Mouse (Mus musculus) kidney, embryonic 16.5 days (tissue): ENCODE measurements around the gene Sertad1. TPM values are rescaled to one million over a fixed set of nuclear protein-coding genes. Genes with fewer than 3 reads are reported as not detected.

ENCODE experiments used
- ATAC-seq: fragments of 200-750 bp; cut with Nextera tagmentation; 2 replicates; pipeline ENCODE4 v1.8.0; 2017; ENCODE audit warnings: moderate TSS enrichment; ENCODE audit not compliant: low FRiP score, low TSS enrichment
- H3K27ac ChIP-seq: fragments of 300-500 bp; sonication (generic); 2 replicates; pipeline ENCODE4 v1.5.1; 2014; ENCODE audit warnings: low read length
- H3K27me3 ChIP-seq: fragments of 300-500 bp; sonication (generic); 2 replicates; pipeline ENCODE4 v1.6.1; 2014; ENCODE audit warnings: low read length, control low read depth, mixed read lengths; ENCODE audit not compliant: insufficient read depth
- H3K36me3 ChIP-seq: fragments of 300-500 bp; sonication (generic); 2 replicates; pipeline ENCODE4 v1.6.1; 2014; ENCODE audit warnings: low read length, control low read depth, mixed read lengths; ENCODE audit not compliant: insufficient read depth
- H3K4me1 ChIP-seq: fragments of 300-500 bp; sonication (generic); 2 replicates; pipeline ENCODE4 v1.6.1; 2014; ENCODE audit warnings: low read length, control low read depth, mixed read lengths; ENCODE audit not compliant: insufficient read depth
- H3K4me2 ChIP-seq: fragments of 300-500 bp; sonication (generic); replicated peaks from 2 replicates; pipeline ENCODE4 v1.6.1; 2014; ENCODE audit warnings: low read depth, low read length
- H3K4me3 ChIP-seq: fragments of 300-500 bp; sonication (generic); 2 replicates; pipeline ENCODE4 v1.5.1; 2014; ENCODE audit warnings: mild to moderate bottlenecking, low read length
- H3K9ac ChIP-seq: fragments of 300-500 bp; sonication (generic); replicated peaks from 2 replicates; pipeline ENCODE4 v1.6.1; 2014; ENCODE audit warnings: low read length
- H3K9me3 ChIP-seq: fragments of 300-500 bp; sonication (generic); 2 replicates; pipeline ENCODE4 v1.6.1; 2016; ENCODE audit warnings: low read length, control low read depth
- WGBS: fragments of 180-500 bp; shearing (Covaris S2); extraction: QIAGEN DNeasy Blood & Tissue Kit; methylation state at CpG from one replicate; pipeline ENCODE4 v1.1.7; 2014; 5-methylcytosine and 5-hydroxymethylcytosine counted together
- polyA plus RNA-seq: library from polyadenylated mRNA; unstranded; fragments of >200 nt; fragmentation: Nextera tagmentation; extraction: Ambion mirVana; gene quantifications from 2 replicates; pipeline ENCODE4 v1.2.1, GENCODE M21; 2015

Sertad1 gene
- polyA plus RNA-seq, 1 experiment from 2014 or later = 45.8 TPM

- no peak overlapping the region for H3K9ac ChIP-seq
- H3K9me3 ChIP-seq = no peaks in the 10 kb centered on the region
- no peak for ATAC-seq
- peaks cover 22% of the 10 kb centered on the region for H3K36me3 ChIP-seq
- H3K4me3 ChIP-seq = no peak overlapping the region
- 92% methylated on average over 2 of the region's 2 CpGs for WGBS
- H3K4me2 ChIP-seq = no peak overlapping the region
- no peaks in the 10 kb centered on the region for H3K27me3 ChIP-seq
- no peaks in the 10 kb centered on the region for H3K4me1 ChIP-seq
- no peak overlapping the region for H3K27ac ChIP-seq
These were observed 48.7 kb downstream of the Sertad1 start for GRCm38 (mm10) chr7:27535386-27535785.

GRCm38 (mm10) chr7:27536618-27537017 is 49.9 kb downstream of the Sertad1 start:
- Histone ChIP-seq H3K36me3 (peaks cover 16% of the 10 kb centered on the region), H3K9ac (no peak overlapping the region), H3K4me3 (no peak overlapping the region), H3K9me3 (no peaks in the 10 kb centered on the region), H3K27ac (no peak overlapping the region), H3K4me1 (no peaks in the 10 kb centered on the region), H3K27me3 (no peaks in the 10 kb centered on the region), H3K4me2 (no peak overlapping the region)
- 87% methylated on average over 6 of the region's 6 CpGs for WGBS
- ATAC-seq = no peak

- H3K9me3 ChIP-seq = no peaks in the 10 kb centered on the region
- no peak for ATAC-seq
These were observed 51.3 kb downstream of the Sertad1 start for GRCm38 (mm10) chr7:27537998-27538397.

GRCm38 (mm10) chr7:27538797-27539196 is 52.1 kb downstream of the Sertad1 start:
- Histone ChIP-seq H3K27ac (no peak overlapping the region), H3K27me3 (no peaks in the 10 kb centered on the region), H3K4me2 (no peak overlapping the region), H3K4me1 (peaks cover 9% of the 10 kb centered on the region), H3K4me3 (no peak overlapping the region), H3K9ac (no peak overlapping the region), H3K36me3 (peaks cover 7% of the 10 kb centered on the region; the same call in 1 of the 2 replicates), H3K9me3 (no peaks in the 10 kb centered on the region)
- no peak for ATAC-seq
- WGBS = 89% methylated on average over 2 of the region's 2 CpGs

More at GRCm38 (mm10) chr7:27537998-27538397, 51.3 kb downstream of the Sertad1 start:
- H3K27ac ChIP-seq = no peak overlapping the region
- 74% methylated on average over 8 of the region's 8 CpGs for WGBS
- no peak overlapping the region for H3K4me3 ChIP-seq
- no peak overlapping the region for H3K4me2 ChIP-seq
- peaks cover 7% of the 10 kb centered on the region; the same call in 1 of the 2 replicates for H3K36me3 ChIP-seq
- no peaks in the 10 kb centered on the region for H3K27me3 ChIP-seq
- H3K4me1 ChIP-seq = peaks cover 6% of the 10 kb centered on the region
- H3K9ac ChIP-seq = no peak overlapping the region

Other genes with a start within 250 kb of the Sertad1 start
- 13.5 and 16.4 TPM in 2 replicates for gene Numbl, start 228.5 kb upstream of the Sertad1 start, polyA plus RNA-seq
- gene Ltbp4, start 149.2 kb upstream of the Sertad1 start, polyA plus RNA-seq = 45.9 and 55.8 TPM in 2 replicates
- gene Shkbp1, start 130.9 kb upstream of the Sertad1 start, polyA plus RNA-seq = 51.4 and 56.9 TPM in 2 replicates
- gene Gm20479, start 129.5 kb upstream of the Sertad1 start, polyA plus RNA-seq = 0.64 and 0.80 TPM in 2 replicates
- 0.31 and 0.40 TPM in 2 replicates for gene Sptbn4, start 39.2 kb upstream of the Sertad1 start, polyA plus RNA-seq
- gene Blvrb, start 38.9 kb upstream of the Sertad1 start, polyA plus RNA-seq = 50.8 and 54.6 TPM in 2 replicates
- gene Sertad3, start 13.1 kb upstream of the Sertad1 start, polyA plus RNA-seq = 27.5 and 32.5 TPM in 2 replicates
- gene Prx, start 12.4 kb downstream of the Sertad1 start, polyA plus RNA-seq = 4.9 and 5.1 TPM in 2 replicates
- gene Hipk4, start 36.4 kb downstream of the Sertad1 start, polyA plus RNA-seq = 0.70 and 0.73 TPM in 2 replicates
- gene Pld3, start 66.3 kb downstream of the Sertad1 start, polyA plus RNA-seq = 121 and 122 TPM in 2 replicates
- 25.1 and 30.4 TPM in 2 replicates for gene 2310022A10Rik, start 66.3 kb downstream of the Sertad1 start, polyA plus RNA-seq
- 110 and 112 TPM in 2 replicates for gene Akt2, start 104.6 kb downstream of the Sertad1 start, polyA plus RNA-seq
- gene Ttc9b, start 167.0 kb downstream of the Sertad1 start, polyA plus RNA-seq = 0.11 and 0.41 TPM in 2 replicates
- 4.6 and 7.1 TPM in 2 replicates for gene Map3k10, start 187.7 kb downstream of the Sertad1 start, polyA plus RNA-seq
- gene Zfp607b, start 202.4 kb downstream of the Sertad1 start, polyA plus RNA-seq = 4.0 and 5.4 TPM in 2 replicates
- gene Zfp60, start 244.5 kb downstream of the Sertad1 start, polyA plus RNA-seq = 36.8 and 45.6 TPM in 2 replicates